Mouse (Mus musculus): ENCODE data around the gene Mrps18b.
"Not testable (repeated sequence)": the region's sequence is repeated elsewhere in the genome, so short reads cannot be mapped to it uniquely, and the experiment has no call there.

The Mrps18b gene

GRCm38 (mm10) chr17:35916297-35917142 lies at the start of gene Mrps18b, which contains the start of gene Ppp1r10:
Mrps18b (minus strand) TSS chr17:35916389.
Ppp1r10 (plus strand) TSS chr17:35916434.
- peak; percentile 100 for DNase-seq (ENCODE audit: inconsistent age in 2 of 2, low spot score in 1 of 2)

GRCm38 (mm10) chr17:35963279-35963678 lies 47.1 kb upstream of the Mrps18b start:
- DNase-seq (ENCODE audit: inconsistent age in 2 of 2, low spot score in 1 of 2): no peak

- DNase-seq (ENCODE audit: inconsistent age in 2 of 2, low spot score in 1 of 2): no peak
These were observed 42.5 kb upstream of the Mrps18b start for GRCm38 (mm10) chr17:35958533-35959223.

DNA sequence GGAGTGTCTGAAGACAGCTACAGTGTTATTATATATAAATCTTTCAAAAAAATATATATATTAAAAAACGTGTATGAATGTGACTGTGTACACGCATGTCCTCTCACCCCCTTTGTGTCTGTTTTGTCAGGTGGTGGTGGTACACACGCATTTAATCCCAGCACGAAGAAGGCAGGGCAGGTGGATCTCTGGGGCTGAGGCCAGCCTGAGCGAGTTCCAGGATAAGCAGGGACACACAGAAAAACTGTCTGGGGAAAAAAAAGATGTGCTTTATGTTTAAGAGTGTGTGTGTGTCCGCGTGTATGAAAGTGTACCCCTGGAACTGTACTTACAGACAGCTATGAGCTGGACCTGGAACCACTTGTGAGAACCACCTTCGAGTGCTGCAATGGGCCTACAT lies 38.5 kb upstream of the Mrps18b start:
- no peak for DNase-seq (ENCODE audit: inconsistent age in 2 of 2, low spot score in 1 of 2)

DNA sequence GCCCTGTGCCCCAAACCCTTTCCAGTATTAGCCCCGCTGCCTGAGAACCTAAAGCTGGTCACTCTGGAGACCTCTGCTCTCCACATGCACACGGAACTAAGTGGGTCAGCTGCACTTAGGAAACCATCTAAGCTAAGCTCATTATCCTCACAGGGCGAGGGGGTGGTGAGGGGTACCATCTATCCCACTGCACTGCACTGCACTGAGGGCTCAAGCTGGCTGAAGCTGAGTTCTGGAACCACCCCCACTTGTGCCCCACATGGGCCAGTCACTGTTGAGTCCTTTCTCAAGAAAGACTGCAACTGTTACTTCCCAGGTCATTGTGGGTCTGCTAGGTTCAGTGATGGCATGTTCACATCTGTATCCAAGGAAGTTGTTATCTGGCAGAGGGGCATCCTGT lies 36.4 kb upstream of the Mrps18b start:
- DNase-seq (ENCODE audit: inconsistent age in 2 of 2, low spot score in 1 of 2): not testable (repeated sequence)

- not testable (repeated sequence) for DNase-seq (ENCODE audit: inconsistent age in 2 of 2, low spot score in 1 of 2)
These were observed 34.8 kb upstream of the Mrps18b start for GRCm38 (mm10) chr17:35950946-35951345.

- DNase-seq (ENCODE audit: inconsistent age in 2 of 2, low spot score in 1 of 2): no peak
These were observed 23.8 kb upstream of the Mrps18b start for GRCm38 (mm10) chr17:35939941-35940340.

- DNase-seq (ENCODE audit: inconsistent age in 2 of 2, low spot score in 1 of 2): no peak
These were observed 22.9 kb upstream of the Mrps18b start for GRCm38 (mm10) chr17:35939108-35939507.

GRCm38 (mm10) chr17:35937700-35938348 lies 21.6 kb upstream of the Mrps18b start:
- peak; percentile 49 to 79 for DNase-seq (ENCODE audit: inconsistent age in 2 of 2, low spot score in 1 of 2)

GRCm38 (mm10) chr17:35935763-35936162 lies 19.6 kb upstream of the Mrps18b start:
- DNase-seq (ENCODE audit: inconsistent age in 2 of 2, low spot score in 1 of 2): not testable (repeated sequence)

DNA sequence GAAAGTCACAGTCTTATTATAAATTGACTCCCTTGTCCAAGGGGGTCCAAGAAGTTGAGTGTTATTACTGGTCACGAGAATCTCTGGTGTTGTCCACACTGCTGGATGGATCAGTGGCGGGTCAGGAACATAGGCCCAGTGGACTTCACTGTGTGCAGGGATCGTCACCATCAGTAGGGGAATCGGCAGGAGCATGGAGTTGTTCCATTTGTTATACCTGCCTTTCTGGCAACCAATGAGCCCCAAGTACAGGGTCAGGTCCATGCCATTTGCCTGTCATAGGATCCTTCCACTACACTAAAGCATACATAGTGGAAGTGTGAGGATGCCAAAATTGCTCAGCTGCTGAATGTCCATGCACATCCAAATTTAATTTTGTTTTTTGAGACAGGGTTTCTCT lies 16.4 kb upstream of the Mrps18b start:
- DNase-seq (ENCODE audit: inconsistent age in 2 of 2, low spot score in 1 of 2): peak in 1 of 2 experiments; percentile 17

- DNase-seq (ENCODE audit: inconsistent age in 2 of 2, low spot score in 1 of 2): no peak
These were observed 14.4 kb upstream of the Mrps18b start for GRCm38 (mm10) chr17:35930627-35931026.

DNA sequence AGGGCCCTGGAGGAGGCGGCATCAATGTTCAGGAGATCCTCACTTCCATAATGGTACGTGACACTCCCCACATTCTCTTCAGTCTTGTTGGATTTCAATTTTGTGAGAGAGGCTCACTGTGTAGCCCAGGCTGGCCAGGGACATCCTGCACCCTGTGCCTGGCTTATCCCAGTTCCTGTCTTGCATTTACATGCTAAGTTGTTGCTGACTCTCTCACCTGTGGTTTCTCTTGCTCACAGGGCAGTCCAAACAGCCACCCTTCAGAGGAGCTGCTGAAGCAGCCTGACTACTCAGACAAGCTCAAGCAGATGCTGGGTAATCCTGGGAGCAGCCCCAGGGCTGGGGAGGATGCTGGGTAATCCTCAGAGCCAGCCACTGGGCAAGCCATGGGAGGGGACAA lies 13.3 kb upstream of the Mrps18b start:
- DNase-seq (ENCODE audit: inconsistent age in 2 of 2, low spot score in 1 of 2): no peak

DNA sequence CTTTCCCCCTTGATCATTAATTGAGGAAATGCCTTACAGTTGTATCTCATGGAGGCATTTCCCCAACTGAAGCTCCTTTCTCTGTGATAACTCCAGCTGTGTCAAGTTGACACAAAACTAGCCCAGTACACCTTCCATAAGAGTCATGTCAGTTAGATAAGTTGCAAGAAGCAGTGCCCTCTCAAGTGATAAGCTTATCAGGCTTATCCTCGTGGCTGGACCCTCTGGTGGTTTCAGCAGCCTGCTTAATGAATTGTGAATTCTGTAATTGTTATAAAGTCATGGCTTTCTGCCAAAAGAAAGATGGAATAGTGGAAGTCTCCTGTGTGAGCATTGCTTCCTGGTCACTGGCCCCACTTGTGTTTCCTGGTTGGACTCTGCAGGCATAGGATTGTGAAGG lies 11.3 kb upstream of the Mrps18b start:
- DNase-seq (ENCODE audit: inconsistent age in 2 of 2, low spot score in 1 of 2): no peak

GRCm38 (mm10) chr17:35923281-35923680 lies 7.1 kb upstream of the Mrps18b start:
- no peak for DNase-seq (ENCODE audit: inconsistent age in 2 of 2, low spot score in 1 of 2)

DNA sequence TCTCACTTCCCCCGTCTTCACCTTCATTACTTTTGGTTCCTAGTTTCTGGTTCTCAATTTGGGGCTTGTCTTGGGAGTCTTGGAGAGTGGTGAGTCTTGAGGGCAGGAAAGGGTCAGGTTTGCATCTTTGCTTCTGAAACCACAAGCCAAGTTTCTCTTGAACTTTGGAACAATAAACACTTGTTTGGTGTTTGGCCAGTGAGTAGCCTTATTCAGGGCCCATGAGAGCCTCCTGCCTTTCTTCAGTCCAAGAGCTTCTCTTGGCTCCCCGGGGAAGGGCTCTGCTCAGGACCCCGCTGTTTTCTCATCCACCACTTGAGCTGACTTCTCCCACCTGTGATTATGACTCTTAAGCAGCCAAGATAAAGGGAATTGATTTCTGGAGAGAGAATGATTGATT lies 6.4 kb upstream of the Mrps18b start:
- no peak for DNase-seq (ENCODE audit: inconsistent age in 2 of 2, low spot score in 1 of 2)

DNA sequence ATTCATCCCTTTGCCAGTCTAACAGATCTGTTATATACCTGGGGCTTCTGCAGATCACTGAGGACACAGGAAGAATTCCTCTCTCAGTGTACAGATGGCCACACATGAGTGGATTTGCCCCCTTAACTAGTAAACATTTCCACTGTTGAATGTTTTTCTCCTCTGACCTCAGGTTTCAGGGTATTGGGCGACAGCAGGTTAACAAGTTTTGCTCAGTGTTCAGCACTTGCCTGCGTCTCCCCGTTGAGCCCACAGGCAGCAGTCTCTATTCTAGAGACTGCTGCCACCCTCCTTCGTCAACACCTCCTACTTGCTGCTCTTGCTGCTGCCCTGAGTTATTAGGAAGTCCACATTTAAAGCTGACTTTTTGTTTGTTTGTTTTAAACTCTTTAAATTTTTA lies 5.5 kb upstream of the Mrps18b start:
- DNase-seq (ENCODE audit: inconsistent age in 2 of 2, low spot score in 1 of 2): no peak

DNA sequence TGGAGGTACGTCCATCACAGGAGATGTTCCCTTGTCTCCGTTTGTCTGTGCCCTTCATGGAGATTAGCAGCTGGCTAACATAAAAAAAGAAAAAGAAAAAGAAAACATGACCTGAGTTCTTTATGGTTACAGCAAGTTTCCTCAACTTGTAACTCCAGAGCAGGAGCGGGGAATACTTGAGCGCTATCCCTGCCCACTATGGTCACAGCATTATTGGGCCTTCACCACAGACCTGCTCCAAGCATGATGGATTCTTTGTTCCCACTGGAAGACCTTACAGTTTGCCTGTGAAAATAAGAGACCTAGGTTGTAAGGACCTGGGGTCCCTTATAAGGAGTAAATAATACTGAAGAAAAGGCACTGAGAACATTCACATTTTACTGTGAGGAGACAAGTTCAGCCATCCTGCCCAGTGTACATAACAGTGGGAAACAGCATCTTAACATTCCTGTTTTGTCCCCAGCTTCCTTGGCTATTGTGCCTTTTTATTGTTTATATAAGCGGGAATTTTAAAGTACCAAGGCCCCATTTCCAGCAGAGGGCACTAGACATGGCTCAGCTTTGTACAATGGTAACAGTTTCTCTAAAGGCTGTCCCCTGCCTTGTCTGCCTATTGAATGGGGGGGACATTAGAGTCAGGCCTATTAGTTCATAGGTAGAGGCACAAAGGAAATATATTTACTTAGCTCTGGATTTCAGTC lies 4.8 kb upstream of the Mrps18b start:
- DNase-seq (ENCODE audit: inconsistent age in 2 of 2, low spot score in 1 of 2): peak in 1 of 2 experiments; percentile 77

DNA sequence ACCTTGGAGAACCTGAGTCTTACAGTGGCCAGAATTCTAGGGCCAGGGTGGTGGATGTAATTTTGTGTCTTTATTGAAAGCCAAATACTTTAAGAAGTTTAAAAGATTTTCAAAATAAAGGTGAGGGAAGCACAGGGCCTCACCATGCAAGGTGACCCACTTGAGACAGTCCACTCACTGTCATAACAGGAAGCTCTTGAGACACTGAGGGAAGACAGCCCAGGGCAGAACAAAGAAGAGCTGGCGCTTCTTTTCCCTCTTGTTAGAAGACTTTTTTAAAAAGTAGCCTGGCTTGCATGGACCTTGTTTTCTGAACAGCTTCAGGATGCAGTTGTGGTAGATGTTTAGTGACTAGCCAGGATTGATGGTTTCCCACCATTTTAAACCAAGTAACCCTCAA lies 4.2 kb upstream of the Mrps18b start:
- peak in 1 of 2 experiments; percentile 58 for DNase-seq (ENCODE audit: inconsistent age in 2 of 2, low spot score in 1 of 2)

DNA sequence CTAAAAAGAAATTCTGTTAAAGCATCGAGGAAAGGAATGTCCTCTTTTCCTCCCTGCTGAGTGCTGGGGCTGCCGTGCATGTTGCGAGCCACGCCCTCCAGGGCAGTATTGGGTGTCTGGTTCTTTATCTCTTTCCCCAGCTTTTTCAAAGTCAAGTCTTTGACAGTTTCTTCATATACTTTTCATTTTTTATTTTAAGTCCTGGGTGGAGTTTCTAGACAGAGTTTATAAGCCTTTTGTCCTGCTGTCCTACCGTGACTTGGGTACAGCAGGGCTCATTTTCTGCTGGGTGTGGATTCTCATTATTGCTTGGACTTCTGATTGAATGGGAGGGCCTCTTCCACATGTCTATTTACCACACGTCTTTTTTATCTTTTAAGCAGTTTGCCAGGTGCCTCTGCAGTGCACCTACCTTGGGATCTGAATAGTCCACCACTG lies 3.7 kb upstream of the Mrps18b start:
- peak in 1 of 2 experiments; percentile 67 for DNase-seq (ENCODE audit: inconsistent age in 2 of 2, low spot score in 1 of 2)

All from adrenal gland, adult (tissue).